Mouse (Mus musculus): ENCODE data around the gene 6030445D17Rik. TPM values are rescaled to one million over a fixed set of nuclear protein-coding genes. Genes with fewer than 3 reads are reported as not detected.

6030445D17Rik gene
- polyA plus RNA-seq, 1 experiment from 2014 or later: 0.16 TPM

DNA sequence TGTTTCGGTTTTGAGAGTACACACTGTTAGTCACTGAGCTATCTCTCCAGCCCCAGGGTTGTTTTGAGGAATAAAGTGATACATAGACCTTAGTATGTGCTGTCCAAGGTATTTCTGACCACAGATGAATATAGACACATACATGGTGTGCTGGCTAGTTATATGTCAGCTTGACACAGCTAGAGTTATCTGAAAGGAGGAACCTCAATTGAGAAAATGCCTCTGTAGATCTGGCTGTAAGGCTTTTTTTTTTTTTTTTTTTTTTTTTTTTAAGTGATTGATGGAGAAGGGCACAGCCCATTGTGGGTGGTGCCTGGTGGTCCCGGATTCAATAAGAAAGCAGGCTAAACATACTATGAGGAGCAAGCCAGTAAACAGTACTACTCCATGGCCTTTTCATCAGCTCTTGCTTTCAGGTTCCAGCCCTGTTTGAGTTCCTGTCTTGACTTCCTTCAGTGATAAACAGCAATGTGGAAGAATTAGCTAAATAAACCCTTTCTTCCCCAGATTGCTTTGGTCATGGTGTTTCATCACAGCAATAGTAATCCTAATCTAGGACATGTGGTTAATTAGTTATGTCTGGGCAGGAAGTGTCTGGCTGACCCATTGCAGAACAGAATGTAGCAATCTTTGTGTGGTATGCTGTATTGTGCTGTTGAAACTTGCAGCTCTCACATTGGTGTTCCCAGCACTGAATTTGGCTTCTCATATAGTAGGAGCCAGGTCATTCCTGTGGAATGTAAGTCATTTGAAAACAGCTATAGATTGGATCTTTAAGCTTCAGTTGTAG lies 43.6 kb downstream of the 6030445D17Rik start:
- H3K9me3 ChIP-seq (ENCODE audit: control insufficient read depth, low read length): no peaks in the 10 kb centered on the region
- H3K27ac ChIP-seq (ENCODE audit: low read depth, low read length): no peak overlapping the region
- no peaks in the 10 kb centered on the region for H3K4me1 ChIP-seq (ENCODE audit: control insufficient read depth, insufficient read depth, low read length)
- H3K4me2 ChIP-seq (replicated peaks; ENCODE audit: low read depth, low read length): no peak overlapping the region
- H3K36me3 ChIP-seq (ENCODE audit: control insufficient read depth, insufficient read depth, low read length): no peaks in the 10 kb centered on the region
- ATAC-seq (ENCODE audit: low FRiP score, low TSS enrichment): no peak
- H3K27me3 ChIP-seq (ENCODE audit: control insufficient read depth, insufficient read depth, low read length): no peaks in the 10 kb centered on the region
- no peak overlapping the region for H3K9ac ChIP-seq (ENCODE audit: low read depth, low read length)
- 64% methylated on average over 2 of the region's 2 CpGs for WGBS
- no peak overlapping the region for H3K4me3 ChIP-seq (ENCODE audit: low read length)

DNA sequence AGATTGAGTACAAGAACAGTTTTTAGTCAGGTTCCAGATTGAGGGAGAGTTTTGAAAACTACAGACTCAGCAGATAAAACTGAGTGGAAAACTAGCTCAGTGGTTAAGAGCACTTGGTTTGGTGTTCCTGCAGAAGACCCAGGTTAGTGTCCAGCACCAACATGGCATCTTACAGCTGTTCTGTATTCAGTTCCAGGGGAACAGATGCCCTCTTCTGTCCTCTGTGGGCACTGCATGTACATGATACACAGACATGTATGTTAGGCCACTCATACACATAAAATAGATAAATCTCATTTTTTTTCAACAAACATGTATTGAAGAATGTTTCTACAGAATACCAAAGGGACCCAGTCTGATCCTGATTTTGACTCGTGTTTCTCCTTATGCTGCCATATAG lies 47.8 kb downstream of the 6030445D17Rik start:
- H3K27ac ChIP-seq (ENCODE audit: low read depth, low read length): no peak overlapping the region
- H3K27me3 ChIP-seq (ENCODE audit: control insufficient read depth, insufficient read depth, low read length): no peaks in the 10 kb centered on the region
- H3K9me3 ChIP-seq (ENCODE audit: control insufficient read depth, low read length): no peaks in the 10 kb centered on the region
- H3K4me2 ChIP-seq (replicated peaks; ENCODE audit: low read depth, low read length): no peak overlapping the region
- WGBS: 72% methylated on average over 1 of the region's 1 CpGs
- H3K4me3 ChIP-seq (ENCODE audit: low read length): no peak overlapping the region
- H3K4me1 ChIP-seq (ENCODE audit: control insufficient read depth, insufficient read depth, low read length): peaks cover 17% of the 10 kb centered on the region; the same call in 1 of the 2 replicates
- no peak for ATAC-seq (ENCODE audit: low FRiP score, low TSS enrichment)
- no peaks in the 10 kb centered on the region for H3K36me3 ChIP-seq (ENCODE audit: control insufficient read depth, insufficient read depth, low read length)
- no peak overlapping the region for H3K9ac ChIP-seq (ENCODE audit: low read depth, low read length)

DNA sequence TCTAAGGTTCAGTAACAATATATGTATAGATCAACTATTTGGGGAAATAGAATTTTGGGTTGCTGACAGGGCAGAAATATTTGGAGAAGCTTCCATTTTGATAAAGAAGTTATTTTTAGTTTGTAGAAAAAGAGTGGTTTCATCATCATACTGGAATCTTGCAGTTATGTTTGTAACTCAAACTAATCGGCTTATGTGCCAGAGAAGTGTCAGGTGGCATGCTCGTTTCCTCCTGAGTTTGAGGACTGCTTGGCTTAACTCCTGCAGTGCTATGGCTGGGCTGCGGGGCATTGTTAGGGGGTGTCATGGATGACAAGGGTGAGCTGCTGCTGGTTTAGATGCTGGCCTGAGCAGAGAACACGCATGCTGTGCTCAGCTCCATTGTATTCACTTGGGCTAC lies 49.7 kb downstream of the 6030445D17Rik start:
- Histone ChIP-seq H3K4me3 (ENCODE audit: low read length) (no peak overlapping the region), H3K4me1 (ENCODE audit: control insufficient read depth, insufficient read depth, low read length) (peaks cover 17% of the 10 kb centered on the region; the same call in 1 of the 2 replicates), H3K9ac (ENCODE audit: low read depth, low read length) (no peak overlapping the region), H3K27ac (ENCODE audit: low read depth, low read length) (no peak overlapping the region), H3K36me3 (ENCODE audit: control insufficient read depth, insufficient read depth, low read length) (no peaks in the 10 kb centered on the region), H3K9me3 (ENCODE audit: control insufficient read depth, low read length) (no peaks in the 10 kb centered on the region), H3K27me3 (ENCODE audit: control insufficient read depth, insufficient read depth, low read length) (no peaks in the 10 kb centered on the region), H3K4me2 (replicated peaks; ENCODE audit: low read depth, low read length) (no peak overlapping the region)
- 54% methylated on average over 4 of the region's 4 CpGs for WGBS
- ATAC-seq (ENCODE audit: low FRiP score, low TSS enrichment): no peak

DNA sequence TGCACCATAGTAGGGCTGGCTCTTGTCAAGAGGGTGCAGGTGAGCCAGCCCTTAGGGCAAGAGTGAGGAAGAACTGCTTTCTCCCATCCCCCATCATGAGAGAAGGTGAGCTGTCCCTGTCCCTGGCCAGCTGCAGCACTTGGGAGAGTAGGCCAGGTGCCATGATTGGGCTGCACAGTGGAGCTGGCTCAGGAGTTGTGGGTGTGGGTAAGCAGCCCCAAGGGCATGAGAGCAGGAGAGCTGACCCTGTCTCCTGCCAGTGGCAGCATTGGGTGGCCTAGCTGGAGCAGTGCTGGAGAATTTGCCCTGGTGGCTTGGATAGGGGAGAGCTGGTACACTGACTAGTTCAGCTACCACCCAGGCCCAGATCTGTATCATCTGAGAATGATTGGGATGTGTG lies 50.9 kb downstream of the 6030445D17Rik start:
- Histone ChIP-seq H3K4me2 (replicated peaks; ENCODE audit: low read depth, low read length) (no peak overlapping the region), H3K4me1 (ENCODE audit: control insufficient read depth, insufficient read depth, low read length) (peaks cover 17% of the 10 kb centered on the region; the same call in 1 of the 2 replicates), H3K36me3 (ENCODE audit: control insufficient read depth, insufficient read depth, low read length) (no peaks in the 10 kb centered on the region), H3K9ac (ENCODE audit: low read depth, low read length) (no peak overlapping the region), H3K27me3 (ENCODE audit: control insufficient read depth, insufficient read depth, low read length) (no peaks in the 10 kb centered on the region), H3K27ac (ENCODE audit: low read depth, low read length) (no peak overlapping the region), H3K9me3 (ENCODE audit: control insufficient read depth, low read length) (no peaks in the 10 kb centered on the region), H3K4me3 (ENCODE audit: low read length) (no peak overlapping the region)
- ATAC-seq (ENCODE audit: low FRiP score, low TSS enrichment): no peak

Other genes starting within 250 kb of the 6030445D17Rik start
- gene Tcea3, start 214.5 kb upstream of the 6030445D17Rik start, polyA plus RNA-seq (2014; fragmentation: Nextera tagmentation; extraction: Ambion mirVana): 5.4 and 6.3 TPM in 2 replicates
- gene Zfp46, start 177.6 kb upstream of the 6030445D17Rik start, polyA plus RNA-seq (2014; fragmentation: Nextera tagmentation; extraction: Ambion mirVana): 12.2 and 22.0 TPM in 2 replicates
- 115 and 180 TPM in 2 replicates for gene Hnrnpr, start 151.3 kb upstream of the 6030445D17Rik start, polyA plus RNA-seq (2014; fragmentation: Nextera tagmentation; extraction: Ambion mirVana)
- 0.47 and 0.60 TPM in 2 replicates for gene Htr1d, start 38.7 kb upstream of the 6030445D17Rik start, polyA plus RNA-seq (2014; fragmentation: Nextera tagmentation; extraction: Ambion mirVana)
- gene Luzp1, start 7.5 kb downstream of the 6030445D17Rik start, polyA plus RNA-seq (2014; fragmentation: Nextera tagmentation; extraction: Ambion mirVana): 140 and 144 TPM in 2 replicates
- gene Kdm1a, start 140.5 kb downstream of the 6030445D17Rik start, polyA plus RNA-seq (2014; fragmentation: Nextera tagmentation; extraction: Ambion mirVana): 60.9 and 69.9 TPM in 2 replicates
- not detected in 2 replicates for gene Tex46, start 148.2 kb downstream of the 6030445D17Rik start, polyA plus RNA-seq (2014; fragmentation: Nextera tagmentation; extraction: Ambion mirVana)
- gene Lactbl1, start 160.4 kb downstream of the 6030445D17Rik start, polyA plus RNA-seq (2014; fragmentation: Nextera tagmentation; extraction: Ambion mirVana): 0.14 TPM in 1 of 2 replicates, not detected in the other

Measured in kidney, embryonic 14.5 days (tissue).